Mouse (Mus musculus): Measurements from ENCODE around the gene Unc45b.
A peak's percentile ranks its signal among the peaks of the same experiment; 100 is the strongest.

Gene Unc45b

DNA sequence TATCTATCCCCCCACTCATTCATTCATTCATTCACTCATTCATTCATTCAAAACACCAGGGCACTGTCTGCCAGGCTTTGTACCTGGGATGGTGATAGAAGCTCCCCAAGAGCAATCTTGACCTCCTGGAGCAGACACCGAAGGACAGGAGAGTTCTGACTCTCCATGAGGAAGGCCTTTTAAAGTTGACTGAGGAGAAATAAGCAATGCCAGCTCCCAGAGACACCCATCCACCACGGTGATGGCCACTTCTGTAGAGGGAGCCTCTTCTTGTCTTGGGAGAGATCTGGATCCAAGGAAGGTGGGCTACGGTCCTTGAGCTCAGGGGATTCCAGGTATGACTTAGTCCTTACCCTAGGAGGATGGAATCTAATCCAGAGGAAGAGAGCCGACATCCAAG lies at the start of gene Unc45b:
Gene Unc45b (plus strand): TSS at position 301 of the 400 bp plus-strand sequence.
- DNase-seq (ENCODE audit: low read depth): no peak

DNA sequence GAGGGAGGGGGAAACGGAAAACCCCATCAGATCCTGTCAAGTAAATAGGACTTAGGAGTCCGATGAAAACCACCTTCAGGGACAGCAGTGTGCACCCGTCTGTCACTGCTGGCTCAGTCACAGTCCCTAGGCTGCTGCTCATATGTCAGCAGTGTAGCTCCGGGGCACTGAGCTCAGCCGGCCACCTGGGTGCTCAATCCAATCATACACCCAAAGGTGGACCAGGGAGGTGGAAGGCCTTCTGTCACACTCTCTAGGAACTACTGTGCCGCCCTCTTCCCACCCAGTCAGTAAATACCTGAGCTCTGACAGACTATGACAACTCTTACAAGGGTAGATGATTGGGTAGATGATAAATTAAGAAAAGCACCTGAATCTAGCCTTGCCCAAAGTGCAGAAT lies 49.6 kb upstream of the Unc45b start:
- no peak for DNase-seq (ENCODE audit: low read depth)

DNA sequence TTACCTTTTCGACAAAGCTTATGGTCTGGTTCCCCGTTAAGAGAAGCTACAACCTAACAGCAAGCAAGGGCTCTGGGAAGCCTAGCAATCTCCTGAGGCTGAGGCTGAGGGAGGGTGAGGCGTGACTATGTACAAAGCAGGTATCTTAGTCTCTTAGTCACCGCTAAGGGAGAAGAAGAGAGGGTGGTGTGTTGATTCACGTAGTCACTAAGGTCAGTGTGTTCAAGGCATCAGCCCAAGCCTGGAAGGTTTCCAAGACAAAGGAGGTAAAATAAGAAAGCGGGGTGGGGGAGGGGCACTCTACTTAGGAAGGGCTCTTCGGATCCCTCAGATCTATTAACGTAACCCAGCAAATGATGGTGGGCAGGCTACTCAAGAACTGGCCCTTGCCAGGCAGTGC lies 48.8 kb upstream of the Unc45b start:
- no peak for DNase-seq (ENCODE audit: low read depth)

DNA sequence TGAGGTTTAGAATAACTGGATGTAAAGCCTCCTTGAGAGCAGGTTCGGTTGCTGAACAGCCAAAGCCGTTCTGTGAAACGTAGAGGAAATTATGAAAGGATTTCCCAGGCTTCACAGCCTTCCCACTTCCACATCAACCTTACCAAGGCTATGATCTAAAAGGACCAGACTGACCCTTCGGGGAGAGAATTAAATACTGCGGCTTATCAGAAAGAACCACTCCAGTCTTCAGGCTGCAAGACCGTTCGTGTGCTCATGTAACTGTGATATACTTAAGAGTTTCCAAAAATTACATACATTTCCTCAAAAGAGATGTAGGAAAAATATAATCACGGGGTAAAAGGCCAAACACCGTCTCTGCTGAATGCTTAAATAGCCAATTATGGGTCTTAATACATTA lies 47.7 kb upstream of the Unc45b start:
- DNase-seq (ENCODE audit: low read depth): no peak

DNA sequence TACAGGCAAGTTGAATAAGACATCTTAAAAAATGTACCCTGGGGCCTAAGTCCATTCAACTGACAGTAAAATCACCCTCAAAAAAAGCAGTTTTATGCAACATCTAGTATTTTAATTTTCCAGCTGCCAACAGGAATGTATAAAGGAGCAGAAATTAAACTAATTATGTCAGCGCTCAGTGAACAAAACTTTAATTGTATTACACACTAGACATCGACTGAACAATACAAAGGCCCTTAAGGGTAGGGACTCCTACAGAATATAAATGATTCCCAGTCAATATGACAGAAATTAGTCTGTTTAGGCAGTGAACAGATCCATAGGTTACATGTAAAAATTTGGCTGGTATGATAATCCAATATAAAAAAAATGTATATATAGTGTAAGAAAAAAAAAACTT lies 47.3 kb upstream of the Unc45b start:
- no peak for DNase-seq (ENCODE audit: low read depth)

DNA sequence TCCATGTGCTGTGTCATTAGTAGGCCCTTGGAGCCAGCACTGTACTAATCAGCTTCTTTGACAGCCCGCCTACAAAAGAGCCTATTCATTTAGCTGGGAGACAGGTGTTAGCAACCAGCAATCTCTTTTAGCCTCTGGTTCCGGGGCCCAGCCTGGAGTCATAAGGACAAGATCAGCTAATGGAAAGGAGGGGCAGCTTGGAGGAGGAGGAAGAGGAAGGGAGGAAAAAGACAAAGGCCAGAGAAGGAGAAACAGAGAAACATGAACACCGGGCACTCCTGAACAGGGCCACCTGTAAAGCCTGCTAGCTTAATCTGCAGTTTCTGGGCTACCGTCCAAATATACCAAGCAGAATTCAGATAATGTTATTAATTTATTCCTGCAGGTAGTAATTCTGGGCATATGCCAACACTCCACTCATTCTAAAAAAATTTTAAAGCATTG lies 46.8 kb upstream of the Unc45b start:
- DNase-seq (ENCODE audit: low read depth): no peak

DNA sequence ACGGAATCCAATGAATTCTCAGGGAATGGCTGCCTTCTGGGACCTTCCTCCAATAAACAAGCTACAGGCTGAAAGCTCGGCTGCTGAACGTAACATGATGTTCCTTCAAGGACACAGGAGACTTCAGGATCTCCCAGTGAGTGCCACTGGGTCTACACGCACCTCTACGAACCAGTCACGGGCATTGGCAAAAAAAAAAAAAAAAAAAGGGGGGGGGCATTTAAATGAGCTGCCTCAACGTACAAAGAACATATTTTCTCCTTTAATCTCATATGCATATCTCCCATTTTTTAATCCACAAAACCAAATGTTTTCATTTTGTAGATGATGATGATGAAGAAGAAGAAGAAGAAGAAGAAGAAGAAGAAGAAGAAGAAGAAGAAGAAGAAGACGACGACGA lies 44.4 kb upstream of the Unc45b start:
- DNase-seq (ENCODE audit: low read depth): no peak

DNA sequence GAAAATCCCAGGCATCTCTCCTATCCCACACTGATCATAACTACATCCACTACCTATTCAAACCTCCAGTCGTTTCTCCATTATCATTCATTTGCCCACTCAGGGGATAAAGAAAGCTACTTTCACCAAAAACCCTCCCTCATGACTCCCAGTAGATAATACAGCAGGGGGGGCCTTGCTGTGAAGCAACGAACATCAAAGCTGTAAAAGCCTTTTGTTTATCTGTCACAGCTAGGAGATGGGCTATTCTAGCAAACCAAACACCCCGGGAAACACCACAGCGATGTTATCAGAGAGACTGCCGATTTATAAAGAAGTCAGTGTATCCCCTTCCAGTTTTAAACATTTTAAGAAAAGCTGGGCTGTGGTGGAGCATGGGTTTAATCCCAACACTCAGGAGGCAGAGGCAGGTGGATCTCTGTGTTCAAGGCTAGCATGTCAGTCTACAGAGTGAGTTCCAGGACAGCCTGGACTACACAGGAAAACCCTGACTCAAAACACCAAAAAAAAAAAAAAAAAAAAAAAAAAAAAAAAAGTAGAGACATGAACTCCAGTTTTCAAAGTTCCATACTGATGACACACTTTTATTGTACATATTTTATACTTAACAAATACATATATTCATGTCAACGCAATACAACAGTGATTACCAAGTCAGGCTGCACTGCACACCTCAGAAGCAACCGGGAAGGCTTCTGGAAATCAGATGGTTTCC lies 43.3 kb upstream of the Unc45b start:
- no peak for DNase-seq (ENCODE audit: low read depth)

DNA sequence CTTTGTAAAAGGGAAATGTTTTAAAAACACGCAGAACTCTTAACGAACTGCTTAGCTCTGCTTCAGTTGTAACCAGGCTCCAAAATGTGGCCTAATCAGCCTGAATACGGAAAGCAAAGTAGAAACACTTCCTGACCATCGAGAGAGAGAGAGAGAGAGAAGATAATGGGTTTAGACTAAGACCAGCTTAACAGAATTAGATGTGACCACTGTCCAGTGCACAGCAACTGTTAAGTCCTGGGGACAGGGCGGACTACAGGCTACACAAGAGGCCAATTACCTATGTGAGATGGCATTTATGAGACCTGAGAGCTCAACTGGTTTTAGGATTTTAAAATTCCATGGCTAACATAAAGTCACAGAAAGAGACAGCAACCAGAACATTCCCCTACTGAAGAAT lies 42.4 kb upstream of the Unc45b start:
- DNase-seq (ENCODE audit: low read depth): no peak

DNA sequence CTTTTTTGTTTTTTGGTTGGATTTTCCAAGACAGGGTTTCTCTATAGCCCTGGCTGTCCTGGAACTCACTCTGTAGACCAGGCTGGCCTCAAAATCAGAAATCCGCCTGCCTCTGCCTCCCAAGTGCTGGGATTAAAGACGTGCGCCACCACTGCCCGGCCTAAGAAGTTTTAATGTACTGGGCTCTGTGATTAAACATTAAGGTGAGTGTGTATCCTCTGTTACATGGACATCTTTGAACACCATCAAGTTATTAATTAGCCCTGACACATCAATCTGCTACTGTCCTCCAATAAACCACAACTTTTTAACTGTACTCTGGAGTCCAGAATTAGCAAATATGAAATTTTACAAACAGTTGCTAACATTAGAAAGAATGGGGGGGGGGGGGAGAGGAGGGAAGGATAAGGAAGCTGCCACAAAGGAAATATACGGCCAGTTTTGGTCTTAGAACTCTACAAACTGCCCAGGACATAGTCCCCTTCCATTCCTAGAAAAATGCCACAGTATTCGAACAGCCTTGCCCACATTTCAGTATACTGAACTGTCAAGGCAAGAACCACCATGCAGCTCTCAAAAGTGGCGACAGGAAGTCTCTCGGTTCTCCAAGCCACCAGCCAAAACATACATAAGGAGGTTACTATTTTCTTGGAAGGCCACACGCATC lies 40.7 kb upstream of the Unc45b start:
- DNase-seq (ENCODE audit: low read depth): no peak

DNA sequence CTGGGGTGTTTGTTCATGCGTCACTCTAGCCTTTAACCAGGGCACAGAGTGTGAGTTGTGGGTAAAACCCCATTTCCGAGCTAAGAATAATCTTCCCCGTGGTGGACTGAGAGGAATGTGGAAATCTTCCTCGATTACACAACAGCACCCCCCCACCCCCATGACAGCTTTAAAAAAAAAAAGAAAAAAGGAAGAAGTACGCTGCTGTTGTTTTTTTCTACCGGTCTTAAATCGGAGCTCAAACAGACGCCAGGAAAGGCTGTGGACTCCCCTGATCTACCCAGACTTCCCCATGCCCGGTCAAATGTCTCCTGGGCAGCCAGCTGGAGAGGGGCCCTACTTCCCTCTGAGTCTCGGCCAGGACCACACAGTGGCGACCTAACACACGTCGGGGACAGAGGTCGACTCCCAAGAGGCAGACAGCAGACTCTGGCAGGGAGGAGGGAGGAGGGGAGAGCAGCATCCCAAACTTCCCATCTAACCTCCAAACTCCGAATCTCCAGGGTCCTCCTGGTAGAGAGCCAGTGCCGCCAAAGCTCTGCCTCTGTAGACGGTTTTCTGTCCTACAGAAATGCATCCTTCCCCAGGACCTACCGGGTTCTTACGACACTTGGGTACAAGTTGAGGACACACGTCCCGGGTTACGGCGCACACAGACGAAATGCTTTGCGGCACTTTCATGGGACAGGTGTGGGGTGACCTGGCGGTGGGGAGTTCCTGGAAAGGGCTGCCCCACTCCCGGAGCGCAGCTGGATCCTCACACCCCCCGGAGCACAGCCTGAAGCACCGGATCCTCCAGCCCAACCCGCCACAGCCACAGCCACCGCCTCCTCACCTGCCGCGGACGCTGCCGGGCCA lies 39.9 kb upstream of the Unc45b start:
- DNase-seq (ENCODE audit: low read depth): peak; percentile 69

DNA sequence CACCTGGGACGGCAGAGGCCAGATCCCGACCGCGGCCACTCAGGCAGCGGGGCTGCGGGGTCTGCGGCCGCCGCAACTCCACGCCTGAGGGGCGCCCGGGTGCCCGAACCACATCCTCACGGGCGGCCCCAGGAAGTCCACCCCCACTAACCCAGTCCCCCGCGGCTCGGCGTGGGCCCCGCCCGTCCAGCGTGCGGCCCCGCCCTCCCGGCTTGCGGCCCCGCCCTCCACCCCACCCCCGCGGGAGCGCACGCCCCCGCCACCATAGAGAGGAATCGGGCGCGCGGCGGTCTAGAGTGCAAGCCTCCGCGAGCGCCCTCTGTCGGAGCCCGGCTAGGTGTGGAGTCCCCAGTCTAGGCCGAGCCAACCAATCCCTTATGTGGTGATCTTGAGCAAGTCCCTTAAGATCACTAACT lies 39.3 kb upstream of the Unc45b start, which contains the start of gene Rffl:
Gene Rffl (minus strand): TSS at position 180 of the 416 bp plus-strand sequence.
- DNase-seq (ENCODE audit: low read depth): peak; percentile 97

DNA sequence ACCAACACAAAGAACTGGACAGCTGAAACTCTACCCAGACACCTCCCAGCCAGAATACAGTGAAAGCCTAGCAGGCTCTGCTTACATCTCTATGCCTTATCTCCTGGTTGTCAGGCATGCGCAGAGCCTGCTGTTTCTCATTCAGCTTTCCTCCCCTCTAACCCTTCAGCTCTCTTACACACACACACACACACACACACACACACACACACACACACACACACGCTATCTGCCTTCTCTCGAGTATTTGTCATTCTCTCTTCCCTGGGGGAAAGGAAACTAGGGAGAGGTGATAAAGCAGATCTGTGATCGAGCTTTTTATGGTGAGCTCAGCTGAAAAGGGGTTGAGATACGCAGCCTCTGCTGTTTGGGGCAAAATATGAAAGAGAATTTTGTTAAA lies 35.4 kb upstream of the Unc45b start:
- DNase-seq (ENCODE audit: low read depth): no peak

DNA sequence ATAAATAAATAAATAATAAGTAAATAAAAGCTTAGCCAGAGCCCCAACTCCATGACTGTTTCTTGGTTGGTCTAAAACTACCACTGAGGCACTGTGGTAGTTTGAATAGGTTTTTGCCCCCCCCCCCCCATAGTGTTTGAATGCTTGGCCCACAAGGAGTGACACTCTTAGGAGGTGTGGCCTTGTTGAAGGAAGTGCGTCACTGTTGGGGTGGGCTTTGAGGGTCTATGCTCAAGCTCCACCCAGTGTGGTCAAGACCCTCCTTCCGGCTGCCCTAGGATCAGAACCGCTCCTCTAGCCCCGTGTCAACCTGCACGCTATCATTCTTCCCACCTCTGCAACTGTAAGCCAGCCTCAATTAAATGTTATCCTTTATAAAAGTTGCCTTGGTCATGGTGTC lies 34.7 kb upstream of the Unc45b start:
- DNase-seq (ENCODE audit: low read depth): no peak

DNA sequence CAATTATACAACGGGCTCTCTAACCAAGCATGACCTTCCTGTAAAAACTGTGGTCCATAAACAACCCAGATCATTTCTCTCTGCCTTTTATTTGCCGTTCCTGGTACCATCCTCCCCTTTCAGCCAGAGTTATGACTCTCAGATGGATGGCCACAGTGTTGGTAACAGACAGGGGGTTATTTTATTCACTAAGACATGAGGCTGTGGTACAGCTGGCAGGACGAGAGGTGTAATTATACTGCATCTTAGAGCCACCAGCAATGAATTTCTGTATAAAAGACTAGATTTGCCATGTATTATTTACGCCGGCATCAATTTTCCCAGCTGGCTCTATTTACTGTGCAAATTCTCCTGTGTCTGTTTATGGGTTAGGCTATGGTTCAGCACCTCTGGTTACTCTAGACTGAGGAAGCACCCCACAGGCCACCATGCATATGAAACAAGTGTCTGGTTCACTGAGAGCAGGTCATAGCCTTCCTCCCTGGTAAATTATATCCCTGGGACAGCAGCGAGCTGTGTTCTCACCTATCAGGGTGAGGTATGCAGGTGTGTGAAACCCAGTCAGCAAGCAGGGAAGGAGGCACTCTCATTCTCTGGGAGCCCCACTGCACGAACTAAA lies 32.5 kb upstream of the Unc45b start:
- DNase-seq (ENCODE audit: low read depth): no peak

DNA sequence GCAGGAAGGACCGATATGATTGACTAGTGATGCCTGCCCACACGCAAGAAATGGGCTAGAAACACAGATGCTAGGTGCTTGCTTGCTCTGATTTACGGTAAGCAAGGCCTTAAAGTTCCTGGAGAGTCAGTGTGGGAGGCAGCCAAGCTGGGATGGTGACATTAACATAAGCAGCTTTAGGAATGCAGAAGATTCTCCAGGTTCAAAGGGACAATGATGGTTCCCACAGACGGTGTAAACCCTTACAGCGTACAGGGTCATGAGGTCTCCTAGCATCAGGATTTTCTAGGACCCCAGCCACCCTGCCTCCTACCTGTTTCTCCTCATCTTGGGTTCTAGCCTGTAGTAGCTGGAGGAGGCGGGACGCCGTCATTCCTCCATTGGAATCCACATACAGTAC lies 27.2 kb upstream of the Unc45b start:
- DNase-seq (ENCODE audit: low read depth): no peak

DNA sequence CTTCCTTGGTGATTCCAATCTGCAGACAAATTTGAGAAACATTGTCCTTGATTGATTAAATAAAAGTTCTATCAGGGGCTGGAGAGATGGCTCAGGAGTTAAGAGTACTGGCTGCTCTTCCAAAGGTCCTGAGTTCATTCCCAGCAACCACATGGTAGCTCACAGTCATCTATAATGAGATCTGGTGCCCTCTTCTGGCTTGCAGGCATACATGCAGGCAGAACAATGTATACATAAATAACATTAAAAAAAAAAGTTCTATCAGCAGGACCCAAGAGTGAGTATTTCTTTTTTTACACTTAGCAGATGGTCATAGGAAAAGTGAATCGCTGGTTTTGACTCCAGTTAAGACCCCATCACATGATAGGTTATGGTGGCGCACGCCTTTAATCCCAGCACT lies 23.8 kb upstream of the Unc45b start:
- peak; percentile 37 for DNase-seq (ENCODE audit: low read depth)

DNA sequence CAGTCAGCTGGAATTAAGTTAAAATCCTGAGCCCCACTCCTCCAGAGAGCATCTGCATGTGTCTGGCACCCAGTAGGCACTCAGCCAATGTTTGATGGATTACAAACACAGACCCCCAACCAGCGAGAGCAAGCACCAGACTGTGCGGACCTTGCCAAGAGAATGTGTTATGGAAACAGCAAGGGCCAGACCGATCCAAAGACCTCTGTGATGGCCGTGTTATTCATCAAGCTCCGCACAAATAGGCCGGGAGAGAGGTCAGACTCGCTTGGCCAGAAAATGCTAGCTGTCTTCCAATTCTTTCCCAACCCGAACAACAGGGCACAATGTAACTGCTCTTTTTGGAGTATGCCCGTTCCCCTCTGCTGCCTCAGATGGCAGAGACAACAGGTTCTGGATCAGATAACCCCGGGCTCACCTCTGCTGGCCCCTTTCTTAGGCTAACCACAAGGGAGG lies 21.8 kb upstream of the Unc45b start:
- no peak for DNase-seq (ENCODE audit: low read depth)

DNA sequence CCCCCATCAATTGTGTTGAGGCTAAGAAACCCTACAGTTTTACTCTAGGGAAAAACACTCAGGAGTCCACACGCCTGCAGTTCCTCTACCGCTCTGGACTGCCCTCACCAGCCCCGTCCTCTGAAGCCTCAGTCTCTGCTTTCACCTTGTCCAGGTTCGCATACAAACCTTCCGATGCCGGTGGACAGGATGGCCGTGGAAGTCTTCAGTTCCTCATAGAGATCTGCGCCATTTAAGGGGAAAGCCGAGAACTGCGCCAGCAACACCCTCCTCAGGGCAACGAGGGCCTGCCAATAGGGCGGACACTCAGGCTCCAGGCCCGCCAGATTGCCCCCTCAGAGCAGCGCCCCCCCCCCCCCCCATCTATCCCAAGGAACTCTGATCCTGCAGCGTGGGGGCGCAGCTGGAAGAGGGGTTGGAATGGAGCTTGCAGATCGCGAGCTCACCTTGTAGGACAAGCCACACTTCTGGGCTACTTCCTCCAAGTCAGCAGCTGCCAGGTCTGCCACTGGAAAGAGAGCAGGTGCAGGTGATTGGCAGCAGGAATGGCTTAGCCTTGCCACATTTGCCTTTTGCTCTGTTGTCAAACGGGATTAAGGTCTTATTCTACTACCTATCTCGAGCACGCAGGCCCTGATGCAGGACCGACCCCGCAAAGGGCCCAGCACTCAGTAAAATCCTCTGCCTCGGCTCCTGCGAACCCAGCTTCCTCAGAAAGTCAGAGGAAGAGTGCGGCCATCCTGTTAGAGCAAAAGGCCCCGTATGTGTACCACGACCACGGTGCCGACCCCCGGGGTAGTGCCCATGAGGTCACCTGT lies 20.6 kb upstream of the Unc45b start:
- peak; percentile 44 for DNase-seq (ENCODE audit: low read depth)

DNA sequence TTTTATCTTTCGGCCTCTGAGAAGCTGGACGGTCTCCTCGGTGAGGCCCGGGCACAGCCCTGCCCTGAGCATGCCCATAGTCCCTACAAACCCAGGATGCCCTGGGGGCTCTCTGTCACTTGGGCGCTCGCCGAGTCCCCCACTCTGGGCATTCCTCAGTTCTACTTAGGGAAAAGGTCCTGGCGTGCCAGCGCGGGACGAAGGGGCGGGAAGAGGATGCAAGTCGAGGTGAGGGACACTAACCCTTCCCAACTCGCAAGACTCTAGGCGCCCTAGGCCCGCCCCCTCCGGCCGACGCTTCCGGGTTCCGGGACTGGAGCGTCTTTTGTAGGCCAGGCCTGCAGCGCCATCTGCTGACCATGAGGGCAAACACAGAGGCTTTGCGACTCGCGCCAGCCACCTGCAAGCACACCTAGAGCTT lies 20.0 kb upstream of the Unc45b start, which contains the start of gene Rad51d:
Gene Rad51d (minus strand): TSS at position 273 of the 421 bp plus-strand sequence.
- peak; percentile 97 for DNase-seq (ENCODE audit: low read depth)

DNA sequence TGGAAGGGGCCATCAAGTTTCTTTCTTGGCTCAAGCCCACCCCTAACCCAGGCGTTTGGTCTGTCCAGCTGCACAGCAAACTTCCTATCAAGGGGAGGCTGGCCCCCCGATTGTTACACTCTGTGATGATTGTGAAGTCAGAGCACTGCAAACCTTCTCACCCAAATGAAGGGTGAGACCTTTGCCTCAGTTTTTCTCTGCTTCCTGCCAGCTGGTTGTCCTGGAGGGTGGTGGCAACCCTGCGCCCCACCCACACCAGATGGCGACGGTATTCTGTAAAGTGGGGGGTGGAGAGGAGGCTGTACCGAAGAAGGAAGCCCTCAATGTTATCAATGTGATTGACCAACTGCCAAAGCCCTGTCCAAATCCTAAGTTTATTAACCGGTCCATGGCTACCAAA lies 18.4 kb upstream of the Unc45b start, which contains the start of gene Fndc8:
Gene Fndc8 (plus strand): TSS at position 189 of the 400 bp plus-strand sequence.
- DNase-seq (ENCODE audit: low read depth): no peak
